Mouse (Mus musculus) neural tube, embryonic 13.5 days (tissue): ENCODE measurements around the gene Cstb. TPM values are rescaled to one million over a fixed set of nuclear protein-coding genes. Genes with fewer than 3 reads are reported as not detected.
A peak's percentile ranks its signal among the peaks of the same experiment; 100 is the strongest.

Experiments
- ATAC-seq: fragments of 200-750 bp; cut with Nextera tagmentation; 2 replicates; pipeline ENCODE4 v1.8.0; 2017; ENCODE audit warnings: low read depth, mild to moderate bottlenecking, moderate TSS enrichment, moderate library complexity
- H3K27ac ChIP-seq: fragments of 300-500 bp; sonication (generic); replicated peaks from 2 replicates; pipeline ENCODE4 v1.5.1; 2015; ENCODE audit warnings: moderate library complexity, mild to moderate bottlenecking, inconsistent platforms
- H3K27me3 ChIP-seq: fragments of 300-500 bp; sonication (generic); 2 replicates; pipeline ENCODE4 v1.6.1; 2015; ENCODE audit warnings: mild to moderate bottlenecking, inconsistent platforms
- H3K36me3 ChIP-seq: fragments of 300-500 bp; sonication (generic); 2 replicates; pipeline ENCODE4 v1.6.1; 2015; ENCODE audit warnings: mild to moderate bottlenecking, inconsistent platforms
- H3K4me1 ChIP-seq: fragments of 300-500 bp; sonication (generic); replicated peaks from 2 replicates; pipeline ENCODE4 v1.6.1; 2015; ENCODE audit warnings: inconsistent platforms
- H3K4me2 ChIP-seq: fragments of 300-500 bp; sonication (generic); 2 replicates; pipeline ENCODE4 v1.6.1; 2015; ENCODE audit warnings: inconsistent platforms, mild to moderate bottlenecking, moderate library complexity
- H3K4me3 ChIP-seq: fragments of 300-500 bp; sonication (generic); 2 replicates; pipeline ENCODE4 v1.5.1; 2015; ENCODE audit warnings: mild to moderate bottlenecking, inconsistent platforms
- H3K9ac ChIP-seq: fragments of 300-500 bp; sonication (generic); 2 replicates; pipeline ENCODE4 v1.6.1; 2015; ENCODE audit warnings: moderate library complexity, mild to moderate bottlenecking, inconsistent platforms
- H3K9me3 ChIP-seq: fragments of 300-500 bp; sonication (generic); 2 replicates; pipeline ENCODE4 v1.6.1; 2016; ENCODE audit warnings: inconsistent platforms
- WGBS: fragments of 180-500 bp; shearing (Covaris S2); methylation state at CpG from one replicate; pipeline ENCODE4 v1.1.7; 2015; 5-methylcytosine and 5-hydroxymethylcytosine counted together
- polyA plus RNA-seq: library from polyadenylated mRNA; unstranded; fragments of >200 nt; fragmentation: Nextera tagmentation; extraction: Ambion mirVana; gene quantifications from 2 replicates; pipeline ENCODE4 v1.2.1, GENCODE M21; 2015

Cstb gene
- polyA plus RNA-seq, 1 experiment from 2014 or later = 107 TPM

DNA sequence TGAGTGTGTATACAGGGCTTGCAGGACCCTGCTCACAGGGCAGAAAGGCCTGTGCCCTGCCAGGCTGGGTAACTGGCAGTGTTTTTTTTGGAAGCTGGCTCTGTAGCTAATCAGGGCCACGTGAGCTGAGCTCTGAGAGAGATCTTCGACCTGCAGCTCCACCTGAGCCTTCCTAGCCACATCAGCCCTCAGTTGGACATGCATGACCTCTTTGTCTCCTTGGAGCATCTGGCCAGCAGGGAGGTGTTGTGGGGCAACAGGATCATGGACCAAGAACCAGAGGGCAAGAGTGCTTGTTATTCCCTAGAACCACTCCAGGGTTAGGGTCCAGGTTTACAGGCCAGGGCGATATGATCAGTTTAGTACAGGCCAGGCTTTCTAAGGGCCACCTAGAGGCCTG is 21.9 kb downstream of the Cstb start:
- H3K4me3 ChIP-seq = no peak overlapping the region
- peaks cover 4% of the 10 kb centered on the region; the same call in 1 of the 2 replicates for H3K4me1 ChIP-seq
- WGBS = 82% methylated on average over 3 of the region's 3 CpGs
- H3K36me3 ChIP-seq = peaks cover 61% of the 10 kb centered on the region
- no peaks in the 10 kb centered on the region for H3K9me3 ChIP-seq
- H3K9ac ChIP-seq = no peak overlapping the region
- no peak for ATAC-seq
- H3K27me3 ChIP-seq = no peaks in the 10 kb centered on the region
- H3K4me2 ChIP-seq = no peak overlapping the region
- no peak overlapping the region for H3K27ac ChIP-seq

DNA sequence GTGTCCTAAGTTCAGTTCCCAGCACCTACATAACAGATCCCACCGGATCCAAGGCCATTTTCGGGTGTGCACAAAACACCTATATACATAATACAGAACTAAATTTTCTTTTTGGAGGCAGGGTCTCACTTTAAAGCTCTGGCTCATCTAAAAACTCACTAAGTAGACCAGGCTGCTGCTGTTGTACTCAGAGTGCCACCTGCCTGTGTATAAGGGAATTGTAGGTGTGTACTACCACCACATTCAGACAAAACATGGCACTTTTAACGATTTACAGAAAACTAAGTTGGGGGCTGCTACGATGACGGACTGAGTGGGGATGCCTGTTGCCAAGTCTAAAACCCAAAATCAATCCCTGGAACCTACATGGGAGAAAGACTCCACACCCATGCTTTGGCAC is 25.3 kb downstream of the Cstb start:
- ATAC-seq = no peak
- H3K4me1 ChIP-seq = peaks cover 11% of the 10 kb centered on the region; the same call in 1 of the 2 replicates
- no peak overlapping the region for H3K27ac ChIP-seq
- no peaks in the 10 kb centered on the region for H3K9me3 ChIP-seq
- no peak overlapping the region for H3K4me3 ChIP-seq
- H3K4me2 ChIP-seq = no peak overlapping the region
- no peak overlapping the region for H3K9ac ChIP-seq
- peaks cover 33% of the 10 kb centered on the region for H3K36me3 ChIP-seq
- WGBS = 91% methylated on average over 5 of the region's 5 CpGs
- no peaks in the 10 kb centered on the region for H3K27me3 ChIP-seq

DNA sequence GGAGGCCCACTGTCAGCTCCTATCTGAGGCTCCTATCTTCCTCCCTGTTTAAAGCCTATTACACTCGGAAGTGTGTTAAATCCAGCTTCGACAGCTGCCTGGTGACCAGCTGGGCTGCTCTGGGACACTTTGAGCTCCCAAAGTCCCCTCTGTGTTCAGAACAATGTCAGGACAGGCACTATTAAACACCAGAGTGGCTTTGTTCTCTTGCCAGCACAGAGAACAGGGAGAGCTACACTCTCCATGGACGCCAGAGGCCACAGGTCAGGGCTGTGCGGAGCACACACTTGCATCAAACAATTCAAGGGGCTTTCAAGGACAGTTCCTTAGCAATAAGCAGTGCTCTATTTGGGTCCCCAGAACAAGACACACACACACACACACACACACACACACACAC is 27.2 kb downstream of the Cstb start:
- Histone ChIP-seq H3K27me3 (no peaks in the 10 kb centered on the region), H3K27ac (no peak overlapping the region), H3K4me2 (no peak overlapping the region), H3K36me3 (peaks cover 17% of the 10 kb centered on the region), H3K9ac (peak overlapping the region; percentile 34; the same call in 1 of the 2 replicates), H3K4me3 (no peak overlapping the region), H3K9me3 (no peaks in the 10 kb centered on the region), H3K4me1 (peaks cover 13% of the 10 kb centered on the region)
- WGBS = 10% methylated on average over 4 of the region's 4 CpGs
- ATAC-seq = no peak

DNA sequence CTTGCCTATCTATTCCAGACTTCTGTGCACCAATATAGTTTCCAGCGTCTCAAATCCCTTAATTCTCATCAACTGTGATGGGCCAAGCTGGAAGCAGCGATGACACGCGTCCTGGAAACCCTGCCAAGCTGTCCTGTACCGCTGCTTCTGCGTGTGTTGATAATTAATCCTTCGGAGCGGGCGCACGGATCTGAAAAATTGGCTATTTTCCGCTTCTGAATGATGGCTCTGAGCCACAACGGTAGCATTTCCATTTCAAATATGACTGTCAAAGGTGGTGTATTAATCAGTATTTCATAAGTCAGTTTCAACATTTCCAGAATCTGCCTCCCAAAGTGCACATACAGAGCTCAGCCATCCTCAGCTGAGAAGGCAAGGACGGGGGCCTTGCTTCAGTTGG is 31.2 kb downstream of the Cstb start:
- Histone ChIP-seq H3K36me3 (no peaks in the 10 kb centered on the region), H3K4me1 (peaks cover 28% of the 10 kb centered on the region), H3K9ac (no peak overlapping the region), H3K4me2 (no peak overlapping the region), H3K4me3 (no peak overlapping the region), H3K27me3 (no peaks in the 10 kb centered on the region), H3K27ac (0 out of 2 replicates have a peak overlapping the region, but pooled peaks have one; percentile 23), H3K9me3 (no peaks in the 10 kb centered on the region)
- no peak for ATAC-seq
- WGBS = 71% methylated on average over 13 of the region's 13 CpGs

- Histone ChIP-seq H3K9ac (no peak overlapping the region), H3K9me3 (no peaks in the 10 kb centered on the region), H3K4me1 (peaks cover 21% of the 10 kb centered on the region), H3K36me3 (no peaks in the 10 kb centered on the region), H3K4me2 (no peak overlapping the region), H3K4me3 (no peak overlapping the region), H3K27ac (no peak overlapping the region), H3K27me3 (no peaks in the 10 kb centered on the region)
- ATAC-seq = peak; percentile 42
- 30% methylated on average over 10 of the region's 10 CpGs for WGBS
Measured at GRCm38 (mm10) chr10:78457495-78458347, 32.3 kb downstream of the Cstb start.

GRCm38 (mm10) chr10:78458348-78459111 is 33.1 kb downstream of the Cstb start:
- WGBS = 78% methylated on average over 5 of the region's 5 CpGs
- H3K4me2 ChIP-seq = no peak overlapping the region
- no peak overlapping the region for H3K9ac ChIP-seq
- no peak overlapping the region for H3K27ac ChIP-seq
- peaks cover 7% of the 10 kb centered on the region; the same call in 1 of the 2 replicates for H3K27me3 ChIP-seq
- H3K4me3 ChIP-seq = no peak overlapping the region
- H3K9me3 ChIP-seq = no peaks in the 10 kb centered on the region
- H3K4me1 ChIP-seq = peaks cover 22% of the 10 kb centered on the region
- 0 out of 2 replicates have a peak, but pooled peaks have one; percentile 17 for ATAC-seq
- no peaks in the 10 kb centered on the region for H3K36me3 ChIP-seq

GRCm38 (mm10) chr10:78460463-78460862 is 35.0 kb downstream of the Cstb start:
- Histone ChIP-seq H3K4me1 (peaks cover 36% of the 10 kb centered on the region), H3K27ac (no peak overlapping the region), H3K4me2 (no peak overlapping the region), H3K9me3 (no peaks in the 10 kb centered on the region), H3K36me3 (no peaks in the 10 kb centered on the region), H3K4me3 (no peak overlapping the region), H3K27me3 (peaks cover 10% of the 10 kb centered on the region; the same call in 1 of the 2 replicates), H3K9ac (no peak overlapping the region)
- ATAC-seq = no peak
- WGBS = 56% methylated on average over 4 of the region's 5 CpGs

DNA sequence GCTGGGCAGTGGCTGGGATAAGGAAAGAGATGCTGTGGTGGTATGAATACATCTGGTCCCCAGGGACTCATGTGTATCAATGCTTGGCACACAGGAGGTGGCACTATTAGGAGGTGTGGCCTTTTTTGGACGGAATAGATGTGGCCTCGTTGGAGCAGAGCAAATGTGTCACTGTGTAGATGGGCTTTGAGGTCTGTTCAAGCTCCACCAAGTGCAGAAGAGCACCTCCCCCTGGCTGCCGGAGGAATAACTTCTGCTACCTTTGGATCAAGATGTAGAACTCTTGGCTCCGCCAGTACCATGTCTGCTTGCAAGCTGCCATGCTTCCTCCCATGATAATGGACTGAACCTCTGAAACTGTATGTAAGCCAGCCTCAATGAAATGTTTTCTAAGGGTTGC is 36.3 kb downstream of the Cstb start:
- 71% methylated on average over 4 of the region's 4 CpGs for WGBS
- Histone ChIP-seq H3K9me3 (no peaks in the 10 kb centered on the region), H3K27me3 (peaks cover 10% of the 10 kb centered on the region; the same call in 1 of the 2 replicates), H3K9ac (no peak overlapping the region), H3K4me2 (no peak overlapping the region), H3K27ac (no peak overlapping the region), H3K4me1 (peaks cover 36% of the 10 kb centered on the region), H3K4me3 (no peak overlapping the region), H3K36me3 (no peaks in the 10 kb centered on the region)
- ATAC-seq = no peak

DNA sequence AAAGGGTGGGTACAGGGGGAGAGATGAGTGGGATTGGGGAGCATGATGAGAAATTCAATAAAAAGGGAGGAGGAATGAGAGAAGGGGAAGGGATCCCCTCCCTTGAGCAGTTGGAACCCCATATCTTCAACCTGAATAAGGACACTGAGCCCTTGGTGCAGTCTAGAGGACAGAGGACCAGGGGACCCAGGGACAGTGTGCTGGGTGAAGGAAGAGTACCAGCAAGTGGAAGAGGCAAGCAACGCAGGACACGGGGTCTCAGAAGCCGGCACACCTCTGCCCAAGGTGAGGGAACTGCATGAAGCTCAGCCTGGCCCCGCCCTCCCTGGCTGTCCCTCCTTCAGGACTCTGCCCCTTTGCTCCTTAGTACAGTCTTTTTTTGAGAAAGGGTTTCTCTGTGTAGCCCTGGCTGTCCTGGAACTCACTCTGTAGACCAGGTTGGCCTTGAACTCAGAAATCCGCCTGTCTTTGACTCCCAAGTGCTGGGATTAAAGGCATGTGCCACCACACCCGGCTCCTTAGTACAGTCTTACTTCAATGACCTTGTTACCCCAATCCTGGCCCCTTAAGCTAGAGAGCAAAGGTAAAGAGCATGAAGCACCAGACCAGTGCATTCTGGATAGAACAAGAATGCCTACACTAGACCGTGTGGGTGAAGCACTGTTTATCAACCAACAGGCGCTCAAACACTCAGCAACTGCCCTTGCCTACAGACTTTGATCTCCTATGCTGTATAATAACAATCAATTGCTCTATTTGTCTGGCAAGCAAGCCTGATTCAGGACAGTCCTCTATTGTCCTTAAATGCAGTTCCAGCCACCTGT is 37.7 kb downstream of the Cstb start:
- ATAC-seq = no peak
- Histone ChIP-seq H3K27ac (no peak overlapping the region), H3K9me3 (no peaks in the 10 kb centered on the region), H3K27me3 (peaks cover 10% of the 10 kb centered on the region; the same call in 1 of the 2 replicates), H3K9ac (peak overlapping the region; percentile 82; the same call in 1 of the 2 replicates), H3K4me3 (peak overlapping the region; percentile 76), H3K4me2 (peak overlapping the region; percentile 100), H3K4me1 (peaks cover 29% of the 10 kb centered on the region), H3K36me3 (no peaks in the 10 kb centered on the region)
- WGBS = 89% methylated on average over 8 of the region's 8 CpGs

- no peak for ATAC-seq
- Histone ChIP-seq H3K4me1 (peaks cover 23% of the 10 kb centered on the region), H3K36me3 (no peaks in the 10 kb centered on the region), H3K27ac (no peak overlapping the region), H3K27me3 (peaks cover 10% of the 10 kb centered on the region; the same call in 1 of the 2 replicates), H3K4me3 (peak overlapping the region; percentile 76), H3K9me3 (no peaks in the 10 kb centered on the region), H3K9ac (peak overlapping the region; percentile 82), H3K4me2 (peak overlapping the region; percentile 100)
- WGBS = 83% methylated on average over 3 of the region's 3 CpGs
Measured at GRCm38 (mm10) chr10:78463769-78464167, 38.3 kb downstream of the Cstb start.

- Histone ChIP-seq H3K4me3 (peak overlapping the region; percentile 76), H3K27me3 (peaks cover 10% of the 10 kb centered on the region; the same call in 1 of the 2 replicates), H3K4me1 (peaks cover 23% of the 10 kb centered on the region), H3K27ac (peak overlapping the region; percentile 54), H3K9me3 (no peaks in the 10 kb centered on the region), H3K4me2 (peak overlapping the region; percentile 100), H3K36me3 (no peaks in the 10 kb centered on the region), H3K9ac (peak overlapping the region; percentile 82)
- ATAC-seq = peak; percentile 60
- WGBS = under 1% methylated on average over 32 of the region's 32 CpGs
Measured at GRCm38 (mm10) chr10:78464201-78464791, 38.8 kb downstream of the Cstb start.
